Mouse (Mus musculus): ENCODE data around the gene Nadsyn1.

Nadsyn1 gene

DNA sequence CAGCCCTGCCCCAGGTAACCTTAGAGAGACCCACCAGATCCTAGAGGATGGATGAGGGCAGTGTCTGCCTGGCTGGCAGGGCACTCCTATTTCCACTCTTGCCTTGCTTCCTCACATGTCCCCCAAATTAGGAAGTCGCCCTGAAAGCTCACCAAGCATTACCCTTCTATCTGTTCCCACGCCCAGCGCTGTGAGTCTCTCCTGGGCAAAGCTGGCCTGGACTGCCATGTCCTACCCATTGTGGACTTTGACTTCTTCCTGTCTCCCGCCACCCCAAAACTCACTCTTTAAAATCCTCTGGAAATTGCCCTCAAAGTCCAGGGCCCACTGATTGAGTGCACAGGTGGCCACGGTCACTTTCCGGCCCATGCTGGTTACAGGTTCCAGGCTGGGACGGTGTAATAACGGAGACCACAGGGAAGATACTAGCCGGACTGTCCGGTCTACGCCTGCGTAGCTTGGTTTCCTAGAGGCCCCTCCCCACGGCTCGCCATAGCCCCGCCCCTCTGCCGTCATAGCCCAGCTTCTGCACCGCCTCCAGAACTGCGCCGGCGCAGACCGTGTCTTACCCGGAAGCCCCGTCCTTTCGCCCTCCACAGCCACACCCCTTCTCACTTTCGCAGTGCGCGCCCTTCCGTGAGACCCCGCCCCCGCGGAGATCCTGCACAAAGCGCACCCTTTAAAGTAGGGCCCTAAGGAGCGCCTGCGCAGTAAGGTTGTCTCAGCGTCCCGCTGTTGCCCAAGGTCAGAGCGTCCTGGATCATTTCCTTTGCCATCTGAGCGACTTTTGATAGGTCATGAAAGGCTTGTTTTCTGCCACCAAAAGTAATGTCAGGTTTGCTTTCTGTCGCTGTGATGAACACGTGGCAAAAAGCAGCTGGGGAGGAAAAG is at the start of gene Nadsyn1, which contains the start of gene Dhcr7:
Gene Nadsyn1, minus strand, starts transcription at position 475 of the 891 bp plus-strand sequence.
Gene Dhcr7, plus strand, starts transcription at position 771 of the 891 bp plus-strand sequence.
- DNase-seq (ENCODE audit: low spot score in 2 of 2), result peak; percentile 98

DNA sequence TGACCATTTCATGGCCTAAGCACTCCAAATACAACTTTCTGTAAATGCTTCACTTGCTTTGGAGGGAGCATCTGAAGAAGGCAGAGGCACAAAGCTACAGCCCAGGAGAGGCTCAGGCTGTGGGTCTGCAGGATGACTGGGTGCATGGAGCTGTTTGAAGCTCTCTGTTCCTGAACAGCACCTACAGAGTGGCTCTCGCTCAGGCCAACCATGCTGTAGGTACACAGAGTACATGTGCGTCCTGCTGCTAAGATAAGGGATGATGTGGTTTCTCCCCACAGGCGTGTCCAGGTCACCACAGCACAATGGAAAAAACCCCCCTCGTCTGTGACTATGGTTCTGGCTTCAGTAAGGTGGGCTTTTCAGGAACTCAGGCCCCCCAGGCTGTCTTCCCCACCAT is 46.2 kb upstream of the Nadsyn1 start:
- DNase-seq (ENCODE audit: low spot score in 2 of 2), result no peak

DNA sequence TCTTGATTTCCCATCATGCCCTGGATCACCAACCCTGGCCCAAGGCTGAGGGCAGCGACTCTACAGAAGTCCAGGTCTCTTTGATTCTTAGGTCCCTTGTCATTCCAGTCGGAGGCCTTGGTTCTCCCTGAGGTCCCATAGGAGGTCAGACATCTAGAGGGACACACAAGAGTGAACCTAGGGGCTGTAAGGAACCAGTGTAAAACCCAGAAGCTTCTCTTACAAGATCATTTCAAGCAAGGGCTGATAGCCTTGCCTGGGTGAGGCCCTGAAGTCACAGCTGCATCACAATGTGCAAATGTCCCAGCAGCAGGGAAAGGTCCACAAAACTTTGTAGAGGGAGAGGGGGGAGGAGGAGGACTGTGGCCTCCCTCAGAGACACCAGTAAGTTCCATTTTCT is 43.9 kb upstream of the Nadsyn1 start, which contains the start of gene Gm498:
Gene Gm498, plus strand, starts transcription at position 301 of the 400 bp plus-strand sequence.
- DNase-seq (ENCODE audit: low spot score in 2 of 2), result no peak

DNA sequence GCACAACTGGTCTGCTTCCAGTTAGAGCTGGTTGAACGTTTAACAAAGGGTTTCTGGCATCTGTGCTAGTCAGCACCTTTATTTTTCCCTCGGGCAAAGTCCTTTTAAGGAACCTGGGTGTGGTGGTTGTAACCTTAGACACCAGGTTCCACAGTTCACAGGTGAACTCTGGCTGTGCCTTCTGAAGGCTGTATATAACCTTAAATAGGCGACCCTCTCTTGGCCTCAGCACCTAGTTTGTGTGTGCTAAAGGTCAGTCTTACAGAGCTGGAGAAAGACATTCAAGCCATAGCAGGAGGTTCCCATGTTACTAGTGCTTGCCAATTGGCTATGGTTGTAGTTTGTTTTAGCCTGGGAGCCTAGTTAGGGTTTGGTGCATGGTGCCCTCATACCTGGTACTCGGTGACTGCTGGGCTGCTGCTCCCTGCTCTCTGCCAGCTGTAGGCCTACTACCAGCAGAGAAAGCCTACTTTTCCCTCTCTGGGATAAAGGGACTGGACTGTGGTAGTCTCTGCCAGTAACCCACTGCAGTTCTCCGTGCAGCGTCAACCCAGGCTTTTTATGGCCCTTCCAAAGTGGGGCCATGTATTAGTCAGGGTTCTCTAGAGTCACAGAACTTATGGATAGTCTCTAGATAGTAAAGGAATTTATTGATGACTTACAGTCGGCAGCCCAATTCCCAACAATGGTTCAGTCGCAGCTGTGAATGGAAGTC is 26.3 kb upstream of the Nadsyn1 start:
- no peak for DNase-seq (ENCODE audit: low spot score in 2 of 2)

DNA sequence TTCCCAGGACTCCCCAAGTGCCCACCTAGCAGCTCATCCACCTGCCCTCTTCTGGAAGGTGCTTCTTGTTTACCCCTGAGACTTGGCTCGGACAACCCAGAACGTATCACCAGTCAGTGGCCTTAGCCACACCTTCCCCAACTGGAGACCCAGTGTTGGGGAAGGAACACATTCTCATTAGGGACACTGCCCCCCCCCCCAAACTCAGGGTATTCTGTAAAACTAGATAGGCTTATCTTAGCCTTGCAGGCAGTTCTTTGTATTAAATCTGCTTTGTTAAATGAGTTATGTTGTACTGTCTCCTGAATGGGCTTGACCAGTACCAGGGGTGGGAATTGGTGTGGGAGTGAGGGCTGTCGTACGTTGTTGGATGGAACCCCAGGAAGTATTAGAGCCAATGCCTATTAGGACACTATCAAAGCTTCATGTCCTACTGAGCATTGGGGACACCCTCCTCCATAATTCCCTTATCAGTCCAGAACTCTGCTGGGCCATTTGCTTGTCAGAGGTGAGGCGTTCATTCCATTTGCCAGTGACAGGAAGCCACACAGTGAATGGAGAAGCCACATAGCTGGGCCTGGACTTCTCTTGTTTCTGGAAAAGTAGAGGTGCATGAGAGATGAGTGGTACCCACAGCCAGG is 25.6 kb upstream of the Nadsyn1 start:
- DNase-seq (ENCODE audit: low spot score in 2 of 2), result no peak

DNA sequence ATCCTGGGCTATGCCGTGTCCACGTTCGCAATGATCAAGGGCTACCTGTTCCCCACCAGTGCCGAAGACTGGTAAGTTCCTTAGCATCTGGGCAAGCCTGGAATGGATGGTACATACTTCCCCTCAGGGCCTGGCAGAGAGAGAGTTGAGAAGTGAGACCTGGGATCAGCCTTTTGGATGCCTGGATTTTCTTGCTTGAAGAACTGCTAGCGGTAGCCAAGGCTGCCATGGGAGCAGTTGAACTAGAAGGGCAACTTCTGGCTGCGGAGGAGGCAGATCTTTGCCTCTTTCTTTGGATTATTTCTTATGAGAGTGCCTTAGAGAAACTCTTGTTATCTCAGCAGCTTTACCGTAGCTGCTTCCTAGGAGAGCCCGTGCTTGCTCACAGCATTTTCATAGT is 18.7 kb upstream of the Nadsyn1 start:
- no peak for DNase-seq (ENCODE audit: low spot score in 2 of 2)

DNA sequence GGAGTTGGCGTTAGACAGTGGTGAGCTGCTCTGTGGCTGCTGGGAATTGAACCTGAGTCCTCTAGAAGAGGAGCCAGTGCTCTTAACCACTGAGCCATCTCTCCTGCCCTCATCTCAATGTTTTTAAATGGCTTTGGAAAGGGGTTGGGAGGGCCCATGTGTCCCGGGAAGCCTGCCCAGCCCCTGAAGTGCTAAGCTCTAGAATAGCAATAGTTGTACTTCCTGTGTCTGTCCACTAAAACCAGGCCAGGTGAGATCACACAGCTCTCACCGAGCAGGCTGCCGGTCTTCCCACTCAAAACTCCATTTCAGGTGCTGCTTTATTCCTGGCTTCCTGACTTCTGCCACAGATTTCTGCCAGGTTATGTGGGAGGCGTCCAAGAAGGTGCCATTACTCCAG is 17.5 kb upstream of the Nadsyn1 start:
- DNase-seq (ENCODE audit: low spot score in 2 of 2), result no peak

DNA sequence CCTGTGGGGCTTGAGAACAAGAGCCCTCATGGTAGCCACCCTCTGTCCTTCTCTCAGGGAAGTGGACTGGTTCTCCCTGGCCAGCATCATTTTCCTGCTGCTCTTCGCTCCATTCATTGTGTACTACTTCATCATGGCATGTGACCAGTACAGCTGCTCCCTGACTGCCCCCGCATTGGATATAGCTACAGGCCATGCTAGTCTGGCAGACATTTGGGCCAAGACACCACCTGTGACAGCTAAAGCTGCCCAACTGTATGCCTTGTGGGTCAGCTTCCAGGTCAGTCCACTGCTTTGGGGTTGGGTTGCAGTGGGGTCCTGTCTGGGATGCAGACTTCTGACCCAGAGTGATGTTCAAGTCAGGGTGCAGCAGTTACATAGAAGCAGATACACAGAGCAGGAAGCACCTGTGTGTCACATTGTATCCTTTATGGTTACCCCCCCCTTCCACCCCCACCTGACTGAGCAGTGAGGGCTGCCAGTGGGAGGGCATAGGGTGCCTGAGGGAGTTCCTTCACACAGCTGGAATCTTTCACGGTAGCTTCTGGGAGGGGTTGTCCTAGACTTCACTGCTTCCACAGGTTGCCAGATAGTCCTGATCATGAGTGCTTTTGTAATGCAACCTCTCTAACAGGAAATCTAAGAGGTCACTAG is 15.2 kb upstream of the Nadsyn1 start:
- no peak for DNase-seq (ENCODE audit: low spot score in 2 of 2)

DNA sequence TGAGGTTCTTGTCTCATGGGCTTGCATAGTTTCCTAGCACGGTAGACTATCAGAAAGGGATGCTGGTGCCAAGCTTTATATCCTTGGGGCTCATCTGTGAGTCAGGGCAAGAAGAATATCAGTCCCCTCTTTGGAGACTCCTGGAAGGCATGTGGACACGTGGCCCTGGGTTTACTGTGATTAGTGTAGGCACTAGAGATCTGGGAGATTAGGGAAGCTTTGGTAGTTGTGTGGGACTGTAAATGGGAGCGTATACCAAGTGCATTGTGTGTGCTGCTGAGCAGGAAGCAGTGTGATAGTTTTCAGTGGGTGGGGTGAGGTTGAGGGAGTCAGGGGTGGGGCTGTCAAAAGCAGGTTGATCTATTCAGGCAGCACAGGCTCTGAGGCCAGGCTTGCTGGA is 12.3 kb upstream of the Nadsyn1 start:
- no peak for DNase-seq (ENCODE audit: low spot score in 2 of 2)

DNA sequence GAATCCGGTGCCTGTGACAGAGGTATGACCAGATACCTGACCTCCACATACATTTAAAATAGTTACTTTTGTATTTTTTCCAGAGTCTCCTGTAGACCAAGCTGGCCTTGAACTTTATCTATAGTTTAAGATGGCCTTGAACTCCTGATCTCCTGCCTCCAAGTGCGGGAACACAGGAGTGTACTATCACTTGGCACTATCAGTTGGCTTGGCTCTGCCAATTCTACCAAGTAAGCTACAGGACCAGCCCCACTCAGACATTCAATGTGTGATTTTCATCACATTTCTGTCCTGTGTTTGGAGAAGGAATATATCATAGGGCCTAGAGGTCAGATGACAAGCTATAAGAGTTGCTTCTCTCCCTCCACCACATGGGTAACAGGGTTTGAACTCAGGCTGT is 11.7 kb upstream of the Nadsyn1 start:
- no peak for DNase-seq (ENCODE audit: low spot score in 2 of 2)

DNA sequence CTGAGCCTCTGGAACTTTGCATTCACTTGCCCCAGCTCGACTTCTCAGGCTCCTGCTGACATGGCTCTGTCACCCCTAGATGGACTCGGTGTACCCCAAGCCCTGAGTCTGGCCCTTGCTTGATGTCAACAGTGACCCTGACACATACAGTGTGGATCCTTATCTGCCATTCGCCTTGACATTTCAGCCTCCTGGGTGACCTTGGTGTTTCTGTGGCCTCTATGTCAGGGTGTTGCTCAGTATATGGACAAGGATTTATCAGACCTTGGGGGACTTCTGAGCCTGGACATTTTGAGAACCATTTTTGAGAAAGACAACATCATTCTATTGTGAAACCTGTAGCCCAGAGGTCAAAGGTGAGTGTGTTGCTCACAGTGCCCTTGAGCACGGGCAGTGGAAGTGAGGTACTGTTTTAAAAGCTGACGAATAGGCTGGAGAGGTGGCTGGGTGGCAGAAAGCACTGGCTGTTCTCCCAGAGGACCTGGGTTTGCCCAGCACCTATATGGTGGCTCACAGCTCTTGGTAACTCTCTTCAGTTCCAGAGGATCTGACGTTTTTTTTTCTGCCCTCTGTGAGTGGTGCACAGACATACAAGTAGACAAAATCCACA is 11.0 kb upstream of the Nadsyn1 start:
- no peak for DNase-seq (ENCODE audit: low spot score in 2 of 2)

DNA sequence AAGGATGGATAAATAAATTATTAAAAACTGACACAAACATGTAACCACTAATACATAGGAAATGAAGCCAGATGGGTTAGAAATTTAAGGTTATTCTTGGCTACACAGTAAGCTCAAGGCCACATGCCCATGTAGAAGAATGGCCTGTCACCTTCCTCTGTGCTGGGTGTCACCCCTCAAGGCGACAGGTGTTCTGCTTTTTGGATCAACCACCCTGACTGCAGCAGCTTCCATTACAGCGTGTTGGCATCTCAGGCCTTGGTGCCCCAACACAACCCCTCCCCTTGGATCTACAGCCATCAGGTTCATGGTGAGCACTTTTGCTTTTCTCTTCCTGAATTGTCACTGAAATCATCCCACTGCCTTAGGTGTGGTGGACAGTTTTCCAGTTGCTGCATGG is 10.0 kb upstream of the Nadsyn1 start:
- DNase-seq (ENCODE audit: low spot score in 2 of 2), result no peak

DNA sequence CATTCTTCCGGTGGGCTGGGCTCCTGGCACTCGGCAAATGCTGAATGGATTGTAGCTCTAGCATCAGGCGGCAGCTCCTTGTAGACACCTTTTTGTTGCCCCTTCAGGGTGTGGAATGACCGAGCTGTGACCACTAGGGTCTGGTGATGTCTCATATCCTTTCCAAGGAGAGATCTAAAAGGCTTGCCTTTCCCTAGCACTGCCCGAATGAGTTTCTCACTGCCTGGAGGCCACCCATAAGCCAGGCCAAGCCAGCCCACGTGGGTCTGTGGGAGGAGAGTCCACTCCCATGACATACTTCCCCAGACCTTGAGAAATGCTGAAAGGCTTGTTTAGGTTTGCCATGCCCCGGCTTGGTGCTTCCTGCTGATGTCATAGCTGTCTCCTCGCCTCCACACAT is 9.5 kb upstream of the Nadsyn1 start:
- DNase-seq (ENCODE audit: low spot score in 2 of 2), result no peak

DNA sequence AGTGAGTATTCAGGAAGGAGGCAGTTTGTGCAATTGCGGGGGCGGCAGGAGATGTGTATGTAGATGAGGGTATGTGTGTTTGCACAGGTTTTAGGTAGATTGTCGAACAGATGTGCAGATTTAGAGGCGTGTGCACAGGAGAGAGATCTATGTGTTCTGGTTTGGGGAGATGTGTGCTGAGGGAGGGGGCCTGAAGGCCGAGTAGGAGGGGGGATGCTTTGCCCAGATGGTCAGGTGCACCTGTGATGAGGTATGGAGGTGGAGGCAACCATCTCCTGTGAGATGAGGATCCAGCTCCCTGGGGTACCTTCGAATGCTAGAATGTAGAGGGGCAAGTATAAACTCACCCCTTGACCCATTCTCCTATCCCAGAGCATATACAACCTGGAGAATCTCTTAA is 7.8 kb upstream of the Nadsyn1 start:
- no peak for DNase-seq (ENCODE audit: low spot score in 2 of 2)

DNA sequence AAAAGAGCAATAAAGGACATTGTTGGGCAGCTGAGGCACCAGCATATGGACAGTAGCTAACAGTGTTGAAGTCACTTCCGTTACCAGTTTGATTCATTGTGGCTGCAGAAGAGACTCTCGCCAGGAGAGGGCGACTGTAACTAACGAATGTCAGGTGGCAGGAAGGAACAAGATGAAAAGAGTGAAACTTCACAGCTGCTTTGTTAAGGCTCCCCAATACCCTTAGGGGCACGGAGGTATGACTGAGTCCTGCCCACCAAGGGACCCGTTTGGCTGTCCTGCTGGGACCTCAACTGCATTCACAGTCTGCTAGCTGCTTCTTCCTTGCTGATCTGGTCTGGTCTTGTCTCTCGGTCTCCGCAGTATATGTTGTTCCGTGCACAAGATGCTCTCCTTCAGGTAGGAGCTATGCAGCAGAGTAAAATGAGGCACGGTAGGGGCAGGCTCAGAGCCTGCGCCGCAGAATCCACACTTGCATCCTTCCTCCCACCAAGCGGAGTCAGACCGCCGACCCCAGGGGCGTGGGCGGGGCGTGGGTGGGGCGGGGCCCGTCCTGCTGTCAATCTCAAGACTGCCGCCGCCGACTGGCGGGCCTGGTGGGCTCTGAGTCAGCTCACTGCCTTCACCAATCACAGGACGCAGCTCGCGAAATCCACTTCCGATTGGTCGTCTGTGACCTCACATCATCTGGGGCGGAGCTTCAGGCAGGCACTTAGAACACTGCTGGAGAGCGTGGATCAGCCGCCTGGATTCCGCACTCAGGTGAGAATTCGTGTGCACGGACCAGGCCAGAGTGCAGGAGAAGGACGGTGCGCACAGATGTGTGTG is 7.1 kb upstream of the Nadsyn1 start:
- peak; percentile 96 to 98 for DNase-seq (ENCODE audit: low spot score in 2 of 2)

DNA sequence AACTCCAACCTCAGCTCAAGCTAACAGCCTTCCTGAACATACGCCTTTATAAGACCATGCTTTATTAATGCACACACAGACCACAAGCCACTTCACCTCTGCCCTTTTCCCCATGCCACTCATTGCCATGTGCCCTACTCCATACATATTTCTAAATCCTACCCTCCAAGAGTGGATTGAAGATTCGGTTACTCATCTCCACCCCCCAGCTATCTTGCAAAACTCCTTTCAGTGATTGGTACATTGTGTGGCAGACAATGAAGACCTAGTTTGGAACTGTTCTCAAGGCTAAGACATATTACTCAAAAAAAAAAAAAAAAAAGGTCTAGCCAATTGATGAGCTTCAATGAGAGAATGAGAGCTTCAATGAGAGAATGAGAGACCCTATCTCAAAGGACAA is 4.3 kb upstream of the Nadsyn1 start:
- DNase-seq (ENCODE audit: low spot score in 2 of 2), result no peak

DNA sequence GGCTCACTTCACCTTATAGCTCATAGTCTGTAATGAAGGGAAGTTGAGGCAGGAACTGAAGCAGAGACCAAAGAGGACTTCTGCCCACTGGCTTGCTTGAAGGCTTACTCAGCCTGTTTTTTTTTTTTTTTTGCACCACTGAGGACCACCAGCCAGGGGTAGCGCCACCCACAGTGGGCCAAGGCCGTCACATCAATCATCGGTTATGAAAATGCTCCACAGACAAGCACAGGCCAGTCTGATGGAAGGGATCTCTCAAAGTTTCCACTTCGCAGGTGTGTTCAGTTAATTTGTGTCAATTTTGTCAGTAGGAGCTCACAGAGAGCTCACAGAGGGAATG is 587 bp upstream of the Nadsyn1 start:
- no peak for DNase-seq (ENCODE audit: low spot score in 2 of 2)

DNA sequence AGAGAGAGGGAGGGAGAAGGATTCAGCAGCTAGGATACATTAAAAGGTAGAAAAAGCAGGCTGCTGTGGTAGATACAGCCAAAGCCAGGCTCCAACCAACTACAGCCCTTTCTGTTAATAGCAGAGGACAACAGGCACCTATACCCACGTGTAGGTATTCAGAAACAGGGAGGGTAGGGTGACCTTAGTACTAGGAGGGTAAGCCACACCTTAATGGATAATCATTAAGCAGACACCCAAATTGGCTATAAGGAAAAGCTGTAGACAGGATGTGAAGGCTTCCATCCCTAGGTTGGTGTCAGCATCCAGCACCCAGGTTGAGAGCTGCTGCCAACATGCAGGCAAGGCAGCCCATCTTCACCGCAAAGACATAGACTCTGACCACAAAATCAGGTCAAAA is 1.4 kb downstream of the Nadsyn1 start:
- no peak for DNase-seq (ENCODE audit: low spot score in 2 of 2)

DNA sequence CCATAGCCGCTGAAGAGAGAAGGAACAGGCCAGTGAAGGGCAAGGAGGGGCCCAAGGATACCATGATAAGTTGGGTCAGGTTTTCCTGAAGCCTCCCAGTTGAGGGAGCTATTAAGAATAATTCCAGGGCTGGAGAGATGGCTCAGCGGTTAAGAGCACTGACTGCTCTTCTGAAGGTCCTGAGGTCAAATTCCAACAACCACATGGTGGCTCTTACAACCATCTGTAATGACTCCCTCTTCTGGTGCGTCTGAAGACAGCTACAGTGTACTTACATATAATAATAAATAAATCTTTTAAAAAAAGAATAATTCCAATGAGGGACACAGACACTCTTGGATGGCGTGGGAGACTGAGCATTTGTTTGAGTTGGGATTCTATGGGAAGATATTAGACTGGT is 3.4 kb downstream of the Nadsyn1 start:
- DNase-seq (ENCODE audit: low spot score in 2 of 2), result no peak

DNA sequence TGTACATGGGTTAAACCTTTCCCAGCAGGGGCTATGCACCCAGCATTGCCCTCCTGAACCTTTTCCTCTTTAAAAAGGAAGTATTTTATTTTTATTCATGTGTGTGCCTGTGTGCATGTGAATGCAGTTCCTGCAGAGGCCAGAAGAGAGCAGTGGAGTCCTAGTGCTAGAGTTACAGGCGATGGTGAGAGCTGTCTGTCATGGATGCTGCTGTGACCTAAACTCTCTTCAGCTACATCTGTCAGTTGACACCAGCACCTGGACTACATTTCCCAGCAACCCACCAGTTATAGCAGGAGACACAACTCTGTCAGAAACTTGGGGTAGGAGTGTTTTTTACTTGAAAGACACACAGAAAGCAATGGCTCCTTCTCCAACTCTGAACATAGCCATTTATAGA is 13.7 kb downstream of the Nadsyn1 start:
- no peak for DNase-seq (ENCODE audit: low spot score in 2 of 2)

DNA sequence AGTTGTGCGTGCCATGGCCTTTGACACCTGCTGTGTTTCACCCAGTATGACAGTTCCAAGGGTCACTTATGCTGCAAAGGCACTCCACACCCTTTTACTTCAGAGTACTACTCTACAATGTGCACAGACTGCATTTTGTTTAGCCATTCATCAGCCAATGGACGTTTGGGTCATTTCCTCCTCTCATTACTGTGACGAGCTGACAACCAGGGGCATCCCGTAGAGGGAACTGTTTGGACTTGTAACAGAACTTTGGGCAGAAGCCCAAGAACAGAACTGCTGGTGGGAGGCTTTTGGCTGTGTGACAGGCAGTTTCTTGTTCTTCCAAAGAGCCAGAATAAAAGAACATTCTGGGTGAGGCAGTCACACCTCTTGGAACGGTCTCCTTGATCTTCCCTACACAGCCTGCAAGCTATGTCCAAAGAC is 17.4 kb downstream of the Nadsyn1 start:
- peak in 1 of 2 experiments; percentile 21 for DNase-seq (ENCODE audit: low spot score in 2 of 2)
